Mouse (Mus musculus) lung, postnatal 10 days (tissue): ENCODE results near the gene Rims1.

ENCODE experiments used
- DNase-seq: peaks from one replicate; pipeline ENCODE4 v3.0.0; 2021

Gene Rims1

GRCm38 (mm10) chr1:22320941-22321676, 484.7 kb downstream of the Rims1 start:
- DNase-seq = no peak

DNA sequence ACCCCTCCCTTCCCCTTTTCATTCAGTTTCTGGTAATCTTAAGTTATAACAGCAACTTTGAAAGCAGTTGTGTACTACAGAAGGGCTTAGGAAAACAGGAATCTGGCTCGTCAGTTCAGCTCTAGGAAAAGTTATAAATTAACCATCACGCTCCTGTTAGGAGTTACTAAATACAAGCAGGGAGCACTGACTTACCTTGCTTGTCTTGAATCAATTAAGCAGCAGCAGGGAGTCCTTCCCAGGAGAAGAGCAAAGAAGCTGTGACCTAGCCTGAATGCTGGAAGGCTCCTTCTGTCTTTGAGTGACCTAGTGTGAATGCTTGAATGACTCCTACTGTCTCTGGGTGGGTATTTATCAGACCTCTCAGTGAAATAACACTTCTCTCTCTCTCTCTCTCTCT, 490.3 kb downstream of the Rims1 start:
- no peak for DNase-seq

DNA sequence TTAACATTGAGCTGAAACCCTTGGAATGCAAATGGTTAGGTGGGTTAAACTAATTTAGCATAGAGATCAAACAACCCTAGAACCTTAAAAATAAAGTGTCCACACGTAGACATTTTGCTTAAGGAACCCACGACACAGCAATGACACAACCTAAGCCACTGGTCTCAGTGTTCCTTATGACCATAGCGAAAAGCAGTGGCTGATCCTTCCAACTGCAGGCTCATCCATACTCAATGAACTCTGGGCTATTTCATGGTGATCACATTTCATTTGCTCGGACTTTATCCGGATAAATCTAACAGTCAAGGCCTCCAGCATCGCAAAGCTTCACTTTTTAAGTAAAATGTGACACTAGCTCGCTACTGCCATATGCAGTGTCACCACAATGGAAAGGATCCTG, 494.3 kb downstream of the Rims1 start:
- no peak for DNase-seq

DNA sequence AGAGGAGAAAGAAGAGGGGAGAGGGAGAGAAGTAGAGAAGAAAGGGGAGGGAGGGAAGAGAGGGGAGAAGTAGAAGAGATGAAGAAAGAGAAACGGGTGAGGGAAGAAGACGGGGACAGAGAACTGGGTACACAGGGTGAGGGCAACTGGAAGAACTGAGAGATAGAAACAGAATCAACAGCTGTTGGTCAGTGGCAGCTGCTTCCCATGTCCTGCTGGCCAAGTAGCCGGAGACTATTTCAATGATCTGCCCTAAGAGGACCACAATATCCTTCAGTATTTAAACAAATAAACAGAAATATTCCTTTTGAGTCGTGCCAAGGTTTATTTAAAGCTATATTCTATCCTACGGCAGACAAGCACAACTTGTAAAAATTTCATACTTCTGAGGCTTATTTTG, 499.3 kb downstream of the Rims1 start:
- DNase-seq = peak; percentile 5

- no peak for DNase-seq
Observed at GRCm38 (mm10) chr1:22305932-22306331, 499.9 kb downstream of the Rims1 start.

DNA sequence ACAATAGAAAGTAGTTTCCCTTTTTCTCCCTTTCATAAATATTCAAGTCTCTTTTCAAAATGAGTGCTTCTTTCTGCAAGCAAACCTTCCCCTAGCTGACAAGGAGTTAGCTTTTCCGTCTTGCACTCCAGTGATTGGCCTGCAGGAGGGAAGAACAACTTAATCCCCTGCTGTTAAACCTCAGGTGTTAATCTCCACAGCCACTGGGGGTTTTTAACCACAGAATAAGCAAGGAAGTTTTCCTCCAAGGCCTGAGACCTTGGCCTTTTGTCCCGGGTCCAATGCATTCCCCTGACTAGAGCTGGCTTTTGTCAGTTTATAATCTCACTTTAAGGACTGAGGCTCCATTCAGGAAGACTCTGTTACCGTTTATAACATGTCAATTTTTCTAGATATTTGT, 511.8 kb downstream of the Rims1 start:
- DNase-seq = no peak

DNA sequence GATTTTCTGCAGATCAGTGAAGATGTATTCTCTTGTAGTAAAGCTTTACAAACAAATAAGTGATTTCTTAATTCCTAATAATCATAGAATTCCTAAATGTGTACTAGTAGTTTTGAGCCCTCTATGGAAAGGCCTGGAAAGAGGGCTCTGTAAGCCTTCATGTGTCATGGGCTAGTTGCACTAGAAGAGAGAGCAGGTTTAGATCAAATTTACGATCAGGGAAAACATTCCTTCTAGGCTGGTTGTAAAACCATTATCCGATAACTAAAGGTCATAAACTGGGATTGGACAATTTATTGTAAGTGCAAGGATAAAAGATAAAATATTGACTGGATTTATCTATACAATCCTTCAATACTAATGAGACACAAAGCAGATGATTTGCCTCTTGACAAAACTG, 512.5 kb downstream of the Rims1 start:
- no peak for DNase-seq

DNA sequence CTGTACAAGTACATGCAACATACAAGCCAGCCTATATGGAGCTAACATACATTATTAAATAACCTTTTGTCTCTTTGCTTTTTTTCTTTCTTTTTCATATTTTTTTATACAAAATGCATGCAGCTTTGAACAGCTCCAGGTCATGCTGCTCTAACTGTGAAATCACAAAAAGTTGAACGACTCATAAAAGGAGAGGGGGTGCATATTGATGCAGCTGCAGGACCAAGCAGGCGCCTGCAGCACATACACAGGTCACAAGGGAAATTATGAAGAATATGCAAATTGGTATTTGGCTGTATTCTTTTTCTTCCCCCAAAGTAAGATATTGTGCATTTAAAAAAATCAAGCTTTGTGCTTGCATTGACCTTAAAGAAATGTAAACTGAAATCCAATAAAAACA, 519.0 kb downstream of the Rims1 start:
- DNase-seq = no peak

- DNase-seq = no peak
Observed at GRCm38 (mm10) chr1:22279954-22280353, 525.8 kb downstream of the Rims1 start.

DNA sequence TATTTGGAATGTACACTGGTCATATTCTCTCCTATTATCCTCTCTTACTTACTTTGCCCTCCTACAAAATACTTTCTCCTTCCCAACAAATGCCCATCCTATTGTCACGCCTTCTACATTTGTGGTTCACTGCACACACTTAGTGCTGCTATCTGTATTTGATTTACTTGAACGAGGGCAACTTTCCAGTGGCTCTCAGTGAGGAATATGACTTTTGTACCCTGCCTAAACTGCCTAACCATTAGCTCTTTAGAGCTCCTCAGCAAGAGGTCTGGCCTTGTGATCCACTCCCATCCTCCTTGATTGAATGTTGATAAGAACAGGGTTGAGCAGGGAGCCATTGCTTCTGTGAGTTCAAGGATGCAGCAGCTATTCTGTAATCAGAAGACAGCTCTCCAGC, 531.7 kb downstream of the Rims1 start:
- no peak for DNase-seq

DNA sequence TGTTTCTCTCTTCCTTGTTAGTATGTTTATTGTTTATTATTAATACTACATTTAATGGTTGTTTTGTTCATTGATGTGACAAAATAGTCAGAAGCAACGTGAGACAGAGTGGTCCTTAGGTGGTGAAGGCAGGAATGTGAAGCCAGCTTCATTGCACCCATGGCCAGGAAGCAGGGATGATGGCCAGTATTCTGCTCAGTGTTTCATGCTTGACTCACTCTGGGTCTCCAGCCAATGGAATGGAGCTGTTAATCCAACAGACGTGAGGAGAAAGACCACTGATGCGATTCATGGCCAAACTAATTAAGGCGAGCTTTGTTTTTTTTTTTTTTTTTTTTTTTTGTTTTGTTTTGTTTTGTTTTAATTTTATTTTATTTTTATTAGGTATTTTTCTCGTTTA, 535.7 kb downstream of the Rims1 start:
- DNase-seq = no peak

DNA sequence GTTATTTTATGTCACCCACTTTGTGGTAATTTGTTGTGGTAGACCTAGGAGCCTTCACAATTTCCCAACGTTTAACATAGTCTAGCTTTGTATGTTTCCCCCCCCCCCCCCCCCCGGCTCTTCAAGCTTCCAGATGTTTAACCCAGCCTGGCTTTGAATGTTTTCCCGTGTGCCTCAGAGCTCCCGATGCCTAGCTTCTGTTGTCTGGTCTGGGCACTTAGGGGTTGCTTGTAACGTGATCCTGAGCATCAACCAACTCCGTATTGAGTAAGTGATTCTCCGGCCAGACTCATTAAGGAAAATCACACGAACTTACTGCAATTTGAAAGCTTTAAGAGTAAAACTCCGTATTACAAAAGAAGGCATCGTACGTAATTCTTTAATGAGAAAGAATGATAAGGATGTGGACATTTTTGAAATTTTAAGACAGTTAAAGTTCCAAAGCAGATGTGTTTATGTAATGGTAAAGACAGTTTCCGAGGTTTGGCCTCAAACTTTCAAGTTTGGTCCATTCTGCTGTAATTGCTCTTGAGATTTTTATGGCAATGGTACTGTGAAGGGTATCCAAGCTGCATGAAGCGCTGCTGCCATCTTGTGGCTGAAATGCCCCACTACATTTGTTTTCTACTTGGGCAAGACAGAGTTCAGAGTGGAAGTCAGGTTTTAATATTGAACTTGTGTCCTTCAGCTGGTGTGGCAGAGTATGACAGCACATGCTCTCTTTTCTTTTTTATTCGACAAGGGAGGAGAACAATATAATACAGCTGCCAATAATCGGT, 537.0 kb downstream of the Rims1 start:
- DNase-seq = peak; percentile 83

GRCm38 (mm10) chr1:22266491-22266890, 539.3 kb downstream of the Rims1 start:
- DNase-seq = no peak

GRCm38 (mm10) chr1:22265528-22265927, 540.3 kb downstream of the Rims1 start:
- no peak for DNase-seq

DNA sequence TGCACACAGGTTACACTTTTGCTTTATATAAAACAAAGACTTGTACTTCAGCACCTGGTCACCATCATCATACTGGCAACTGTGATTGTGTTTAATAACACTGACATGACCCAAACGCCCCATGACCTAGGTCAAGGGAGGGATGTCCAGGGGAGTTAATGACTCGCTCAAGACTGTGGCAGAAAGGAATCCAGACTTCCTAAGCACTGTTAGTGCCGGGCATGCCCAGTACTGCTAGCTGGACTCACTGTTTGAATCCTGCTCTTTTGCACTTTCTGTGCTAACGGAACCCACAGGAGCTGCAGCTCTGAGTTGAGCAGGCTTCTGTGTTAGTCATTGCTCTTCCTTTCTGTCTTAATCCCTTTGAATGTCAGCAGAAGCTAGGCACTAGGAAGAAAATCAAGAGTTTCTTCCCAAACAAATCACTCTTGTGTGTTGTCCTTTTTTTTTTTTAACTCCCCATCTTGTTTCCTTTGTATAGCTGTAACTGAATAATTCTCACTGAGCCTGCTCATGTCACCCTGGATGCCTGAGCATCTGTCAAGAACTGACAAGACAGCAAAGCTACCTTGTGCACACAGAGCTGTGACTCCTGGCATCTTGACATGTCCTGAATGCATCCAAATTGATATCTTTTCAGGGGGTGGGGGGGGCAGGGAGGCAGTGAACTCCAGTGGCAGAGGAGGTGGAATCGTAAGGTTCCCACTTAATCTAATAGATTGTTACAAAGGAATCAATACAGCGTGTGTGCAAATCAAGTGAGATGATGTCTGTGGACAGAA, 543.4 kb downstream of the Rims1 start:
- DNase-seq = no peak

DNA sequence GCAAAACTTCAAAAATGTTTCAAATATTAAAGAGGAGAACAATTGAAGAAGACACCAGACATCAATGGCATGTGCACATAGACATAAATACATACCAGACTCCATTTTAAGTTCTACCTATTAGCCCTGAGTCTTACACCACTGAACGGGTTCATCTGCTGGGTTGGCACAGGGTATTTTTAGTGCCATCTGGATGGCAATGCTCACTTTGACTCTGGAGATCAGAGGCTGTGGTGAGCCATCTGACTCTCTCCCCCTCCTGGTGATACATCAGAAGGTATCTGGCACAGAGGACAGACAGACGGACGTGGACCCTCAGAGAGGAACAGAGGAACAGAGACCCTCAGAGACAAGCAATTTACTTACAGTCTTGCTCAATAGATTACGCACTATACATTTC, 544.1 kb downstream of the Rims1 start:
- DNase-seq = no peak

- DNase-seq = no peak
Observed at GRCm38 (mm10) chr1:22260291-22260690, 545.5 kb downstream of the Rims1 start.

- DNase-seq = no peak
Observed at GRCm38 (mm10) chr1:22258356-22258755, 547.4 kb downstream of the Rims1 start.

DNA sequence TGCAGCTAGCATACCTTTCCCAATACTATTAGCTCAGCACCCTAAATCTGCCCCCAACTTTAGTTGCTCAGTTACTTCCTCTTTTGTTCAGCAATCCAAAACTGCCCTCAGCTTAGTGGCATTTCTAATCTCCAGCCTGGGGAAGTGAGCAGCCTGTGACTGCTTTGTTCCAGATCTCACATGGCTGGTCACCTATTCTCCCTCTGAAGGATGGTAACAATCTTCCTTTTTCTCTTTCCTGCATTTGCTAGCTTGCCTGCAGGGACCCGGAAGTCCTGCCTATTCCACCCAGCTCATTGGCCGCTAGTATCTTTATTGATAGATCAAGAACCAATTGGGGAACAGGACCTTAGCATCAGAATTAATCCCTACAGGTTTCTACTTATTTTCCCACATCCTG, 551.5 kb downstream of the Rims1 start:
- no peak for DNase-seq

DNA sequence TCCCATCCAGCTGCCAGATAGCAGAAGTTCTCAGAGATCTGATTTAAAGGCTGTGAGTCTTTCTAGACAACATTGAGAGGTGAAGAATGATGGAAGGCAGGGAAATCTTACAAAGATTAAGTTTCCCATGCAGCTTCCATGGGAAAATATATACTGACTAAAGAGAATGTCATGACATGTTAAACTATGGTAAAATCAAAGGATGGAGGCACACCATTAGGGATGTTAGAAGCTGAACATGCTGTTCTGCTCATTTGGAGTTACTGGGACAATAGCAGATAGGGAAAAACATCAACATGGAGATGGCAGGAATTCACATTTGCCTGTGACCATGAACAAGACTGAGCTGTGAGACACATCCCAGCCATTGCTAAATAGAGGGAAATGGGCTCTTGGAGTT, 552.9 kb downstream of the Rims1 start:
- peak; percentile 9 for DNase-seq

GRCm38 (mm10) chr1:22248898-22249386, 556.9 kb downstream of the Rims1 start:
- no peak for DNase-seq

- no peak for DNase-seq
Observed at GRCm38 (mm10) chr1:22245748-22246147, 560.0 kb downstream of the Rims1 start.
